Mouse (Mus musculus) G1E (cell line): Measurements from ENCODE around the gene Pan3.

Source experiments
- CTCF ChIP-seq: IDR thresholded peaks from 2 replicates; pipeline ENCODE4 v1.5.1; 2012; ENCODE audit warnings: low read depth, low read length, inconsistent platforms, mixed read lengths
- GATA1 ChIP-seq: IDR thresholded peaks from 2 replicates; pipeline ENCODE4 v1.6.1; 2012; ENCODE audit warnings: borderline replicate concordance, low read length, inconsistent platforms, mixed read lengths

- TF ChIP-seq GATA1 (no peak), CTCF (no peak)
Observed at GRCm38 (mm10) chr5:147532031-147532430, 102.1 kb downstream of the Pan3 start.
